Mouse (Mus musculus): ENCODE measurements around the gene Slc12a7. TPM values are rescaled to one million over a fixed set of nuclear protein-coding genes. Genes with fewer than 3 reads are reported as not detected.
"Not testable (repeated sequence)": the region's sequence is repeated elsewhere in the genome, so short reads cannot be mapped to it uniquely, and the experiment has no call there.

Gene Slc12a7
- 1 to 10 TPM; 4.3 to 7.4 (median 6.5) TPM for total RNA-seq (2022)

DNA sequence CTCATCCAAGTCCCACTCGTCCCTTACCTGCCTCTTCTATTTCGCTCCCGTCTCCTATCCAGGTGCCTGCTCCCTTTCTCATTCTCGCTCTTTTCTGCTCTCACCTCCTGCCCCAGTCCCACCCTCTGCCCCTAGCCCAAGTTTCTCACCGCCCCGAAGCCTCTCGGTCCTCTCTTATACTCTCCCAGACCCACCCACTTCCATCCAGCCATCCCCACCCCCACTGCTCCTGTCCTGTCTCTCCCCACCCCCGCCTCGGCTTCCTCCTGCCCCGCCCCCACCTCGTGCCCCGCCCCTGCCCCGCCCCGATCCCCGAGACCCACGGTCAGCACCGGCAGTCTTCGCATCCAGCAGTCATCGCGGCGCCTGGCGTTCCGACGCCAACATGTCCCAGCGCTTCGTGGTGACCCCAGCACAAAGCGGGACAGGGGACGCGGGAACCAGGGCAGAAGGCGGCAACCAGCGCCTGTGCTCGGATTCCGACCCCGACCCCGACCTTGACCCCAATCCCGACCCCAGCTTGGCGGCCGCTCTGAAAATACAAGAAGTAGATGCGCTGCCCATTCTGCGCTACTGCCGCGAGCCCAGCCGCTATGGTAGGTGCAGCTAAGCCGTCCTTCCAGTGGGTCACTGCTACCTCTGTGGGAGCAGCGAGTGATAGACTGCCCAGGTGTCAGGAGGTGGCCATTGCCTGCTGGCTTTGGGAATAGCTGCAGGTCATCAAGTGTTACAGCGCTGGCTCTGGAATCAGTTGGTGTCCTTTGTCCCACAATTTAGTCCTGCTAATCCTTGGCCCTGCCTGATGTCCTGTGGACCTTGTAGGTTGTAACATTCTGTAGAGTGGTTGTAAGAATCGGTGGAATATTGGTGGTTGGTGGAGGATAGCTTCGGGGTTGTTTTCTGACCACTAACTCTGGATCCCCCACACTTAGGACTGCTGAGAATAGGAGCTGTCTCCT is at the start of gene Slc12a7:
TSS of gene Slc12a7 (plus strand) at position 353 of the 959 bp plus-strand sequence.
- no peak for DNase-seq (ENCODE audit: low spot score in 2 of 2)

DNA sequence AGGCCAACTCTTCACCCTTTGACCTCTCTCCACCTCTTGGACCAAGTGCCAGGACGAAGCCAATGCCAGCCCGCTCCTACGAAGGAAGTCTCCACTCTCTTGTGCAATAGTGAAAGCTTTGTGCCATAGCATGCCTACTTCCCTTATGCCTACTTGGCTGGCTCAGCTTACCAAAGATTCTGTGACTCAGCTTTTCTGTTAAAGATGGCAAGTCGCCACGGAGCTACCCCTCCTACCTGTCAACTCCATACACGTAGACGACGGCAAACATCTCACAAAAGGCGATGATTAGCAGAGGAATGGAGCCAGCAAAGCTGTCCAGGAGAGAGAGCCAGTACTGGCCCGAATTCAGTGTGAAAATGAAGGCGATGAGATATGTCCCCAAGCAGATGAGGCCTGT is 49.2 kb upstream of the Slc12a7 start:
- peak; percentile 40 to 42 for DNase-seq (ENCODE audit: low spot score in 2 of 2)

DNA sequence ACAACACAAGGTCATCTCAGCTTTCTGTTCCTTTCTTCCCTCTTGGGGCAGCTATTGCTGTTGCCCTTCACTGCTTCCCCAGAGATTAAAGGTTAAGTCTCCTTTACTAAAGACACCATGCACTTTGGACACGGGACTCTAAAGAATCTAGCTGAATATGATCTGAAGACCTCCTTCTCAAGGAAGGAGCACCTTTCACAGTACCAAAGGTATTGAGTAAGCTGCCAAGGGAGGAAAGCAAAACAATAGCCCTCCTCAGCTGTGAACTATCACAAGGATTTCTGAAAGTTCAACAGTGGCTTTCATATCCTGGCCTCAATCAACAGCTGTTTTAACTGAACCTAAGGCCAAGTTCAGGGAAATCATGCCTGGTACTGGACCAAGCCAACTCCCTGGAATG is 48.5 kb upstream of the Slc12a7 start:
- no peak for DNase-seq (ENCODE audit: low spot score in 2 of 2)

DNA sequence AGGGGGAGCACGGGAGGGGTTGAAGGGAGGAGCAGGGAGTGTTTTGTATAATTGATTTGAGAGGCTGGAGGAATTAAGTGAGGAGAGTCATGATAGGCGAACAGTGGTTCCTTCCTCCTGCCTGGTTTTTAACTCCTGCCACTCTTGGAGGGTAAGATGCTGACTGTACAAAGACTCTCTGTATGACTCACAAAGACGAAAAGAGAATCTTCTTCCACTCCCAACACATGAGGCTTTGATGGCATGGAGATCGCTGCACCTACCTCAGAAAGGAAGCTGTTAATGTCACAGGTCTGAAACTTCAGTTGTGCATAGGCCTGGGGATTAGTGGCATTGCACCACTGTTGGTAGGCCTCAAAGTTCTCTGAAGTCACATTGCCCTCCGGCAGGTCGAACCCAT is 47.4 kb upstream of the Slc12a7 start:
- no peak for DNase-seq (ENCODE audit: low spot score in 2 of 2)

DNA sequence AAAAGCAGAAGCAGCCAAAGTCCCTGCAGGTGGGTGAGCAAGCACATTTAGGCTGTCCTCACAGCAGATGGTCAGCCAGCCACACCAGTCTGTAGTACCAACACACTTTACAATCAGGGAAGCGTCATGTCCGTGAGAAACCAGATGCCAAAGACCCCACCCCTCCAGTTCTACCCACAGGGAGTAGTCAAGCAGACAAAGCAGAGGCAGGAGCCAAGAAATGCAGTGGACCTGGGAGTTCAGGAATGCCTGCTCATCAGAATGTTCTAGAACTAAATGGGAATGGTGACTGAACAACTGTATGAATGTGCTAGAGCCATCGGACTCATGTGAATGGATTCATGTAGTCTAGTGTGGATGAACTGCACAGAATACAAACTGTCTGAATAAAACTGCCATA is 45.3 kb upstream of the Slc12a7 start:
- no peak for DNase-seq (ENCODE audit: low spot score in 2 of 2)

DNA sequence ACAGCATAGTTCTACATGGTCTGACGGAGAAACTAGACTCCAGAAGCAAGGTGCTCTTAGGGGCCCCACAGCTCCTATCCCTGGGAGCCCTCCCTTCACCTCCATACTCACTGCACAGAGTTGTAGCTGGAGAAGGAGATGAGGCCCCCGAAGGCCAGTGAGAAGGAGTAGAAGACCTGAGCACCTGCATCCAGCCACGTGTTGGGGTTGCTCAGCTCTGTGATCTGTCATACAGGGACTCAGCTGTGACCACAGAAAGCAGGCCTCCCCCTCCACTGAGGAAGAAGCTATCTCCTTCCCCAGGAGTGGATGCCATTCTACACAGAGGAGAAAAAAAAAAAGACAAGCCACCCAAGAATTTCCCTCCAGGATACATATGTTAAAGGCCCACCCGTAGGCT is 44.0 kb upstream of the Slc12a7 start:
- DNase-seq (ENCODE audit: low spot score in 2 of 2) = no peak

DNA sequence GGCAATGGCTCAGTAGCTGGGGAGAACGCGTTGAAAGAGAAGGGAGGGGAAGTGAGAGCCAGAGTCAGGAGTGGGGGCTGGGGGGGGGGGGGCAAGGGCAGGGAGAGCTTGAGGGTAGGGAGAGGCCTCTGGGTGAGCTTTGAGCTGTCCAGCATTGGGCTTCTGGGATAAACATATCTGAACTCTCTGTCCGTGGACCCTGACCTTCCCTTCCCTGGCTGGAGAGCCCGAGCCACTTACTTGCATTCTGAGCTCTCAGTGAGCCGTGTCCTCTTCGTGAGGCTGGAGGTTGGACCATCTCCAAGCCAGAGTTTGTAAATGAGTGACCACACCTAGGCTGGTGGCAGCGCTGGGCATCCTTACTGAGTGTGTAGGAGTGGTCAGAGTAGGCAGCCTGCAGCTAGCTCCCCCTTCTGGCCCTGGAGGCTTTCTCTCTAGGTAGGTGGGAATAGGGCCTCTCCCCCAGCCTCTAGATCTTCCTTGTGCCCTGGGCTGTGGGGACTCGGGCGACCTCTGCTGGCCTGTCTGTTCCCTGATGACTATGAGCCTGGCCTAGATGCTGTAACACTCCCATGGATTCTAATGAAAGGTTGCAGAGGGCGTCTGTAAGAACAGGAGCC is 40.5 kb upstream of the Slc12a7 start:
- DNase-seq (ENCODE audit: low spot score in 2 of 2) = peak; percentile 30 to 35

DNA sequence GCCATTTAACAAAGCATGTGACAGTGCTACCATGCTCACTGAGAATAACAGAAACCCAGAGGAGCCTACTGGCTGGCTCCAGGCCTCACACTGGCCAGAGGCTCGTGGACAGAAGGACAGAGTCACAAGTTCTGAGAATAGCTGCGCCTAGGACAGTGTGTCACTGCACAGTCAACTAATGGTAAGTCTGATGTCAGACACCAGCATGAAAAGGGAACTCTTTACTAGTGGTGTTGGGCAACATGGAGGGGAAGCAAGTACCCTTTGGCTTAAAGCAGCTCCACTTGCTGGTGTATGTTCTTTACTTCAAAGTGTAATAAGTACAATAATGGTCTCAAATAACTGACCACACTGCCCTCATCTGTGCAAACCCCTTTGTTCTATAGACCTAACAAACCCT is 39.6 kb upstream of the Slc12a7 start:
- no peak for DNase-seq (ENCODE audit: low spot score in 2 of 2)

DNA sequence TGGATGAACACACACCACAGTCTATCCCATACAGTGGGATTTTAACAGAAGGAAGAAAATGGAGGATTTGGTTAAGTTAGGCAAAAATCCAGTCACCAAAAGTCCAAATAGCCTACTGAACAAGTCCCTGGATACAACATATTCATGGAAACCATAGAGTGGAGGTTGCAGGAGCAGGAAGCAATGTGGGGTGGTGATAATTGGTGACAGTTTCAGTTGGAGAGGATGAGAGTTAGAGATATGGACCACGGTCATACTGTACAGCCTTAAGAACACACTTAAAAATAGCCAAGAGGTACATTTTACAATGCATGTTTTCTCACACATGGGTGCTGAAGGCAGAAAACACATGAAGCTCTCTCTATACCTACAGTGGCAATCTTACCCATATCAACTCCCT is 37.9 kb upstream of the Slc12a7 start:
- DNase-seq (ENCODE audit: low spot score in 2 of 2) = no peak

DNA sequence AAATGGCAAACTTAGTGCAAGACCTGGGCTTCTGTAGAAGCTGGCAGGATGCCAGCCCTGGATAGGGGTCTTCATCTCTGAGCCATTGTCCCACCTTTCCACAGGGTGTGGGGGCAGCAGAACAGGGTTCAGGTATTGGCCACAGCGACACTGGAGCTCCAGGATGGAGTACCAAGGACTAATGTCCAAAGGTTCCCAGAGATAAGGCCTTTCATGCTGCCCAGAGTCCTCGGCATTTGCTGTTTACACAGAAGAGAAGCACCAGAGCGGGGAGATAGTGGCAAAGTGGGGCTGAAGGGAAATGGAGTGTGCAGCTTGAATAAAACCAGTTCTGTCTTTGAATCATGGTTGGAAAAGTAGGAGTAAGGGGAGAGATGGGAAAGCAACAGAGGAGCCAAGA is 36.4 kb upstream of the Slc12a7 start:
- no peak for DNase-seq (ENCODE audit: low spot score in 2 of 2)

DNA sequence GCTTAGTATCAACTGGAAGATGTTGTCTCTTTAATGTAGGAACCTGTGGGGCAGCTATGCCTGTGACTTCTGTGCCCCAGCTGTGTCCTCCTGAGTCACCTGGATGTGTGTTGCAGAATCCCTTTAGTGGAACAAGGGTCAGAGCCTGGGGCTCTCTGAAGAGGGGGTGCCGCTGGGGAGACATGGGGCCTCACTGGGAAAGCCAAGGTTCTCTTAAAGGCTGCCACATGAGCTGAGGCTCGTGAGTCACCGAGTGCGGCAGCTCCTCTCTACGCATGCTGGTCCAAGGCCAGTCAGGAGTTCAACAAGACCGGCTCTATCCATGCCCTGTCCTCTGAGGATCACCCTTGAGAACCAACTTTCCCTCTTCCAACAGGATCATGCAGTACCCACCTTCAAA is 33.2 kb upstream of the Slc12a7 start:
- no peak for DNase-seq (ENCODE audit: low spot score in 2 of 2)

DNA sequence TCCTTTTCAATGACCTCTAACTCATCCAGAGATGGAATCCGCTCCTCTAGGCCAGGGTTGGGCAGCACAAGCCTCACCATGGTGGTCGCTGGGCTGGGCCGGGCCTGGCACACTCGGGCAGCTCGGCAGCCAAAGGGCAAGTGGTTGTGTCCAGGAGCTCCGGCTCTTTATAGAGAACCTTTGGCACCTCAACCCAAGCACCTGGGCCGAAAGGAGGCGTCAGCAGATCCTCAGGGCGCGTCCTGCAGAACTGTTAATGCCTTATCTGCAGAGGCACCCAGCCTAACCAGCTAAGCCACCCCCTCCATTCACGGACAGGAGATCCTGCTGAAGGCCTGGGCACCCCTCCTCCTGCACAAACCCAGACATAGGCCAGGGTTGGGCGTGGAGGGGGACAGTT is 32.3 kb upstream of the Slc12a7 start:
- no peak for DNase-seq (ENCODE audit: low spot score in 2 of 2)

DNA sequence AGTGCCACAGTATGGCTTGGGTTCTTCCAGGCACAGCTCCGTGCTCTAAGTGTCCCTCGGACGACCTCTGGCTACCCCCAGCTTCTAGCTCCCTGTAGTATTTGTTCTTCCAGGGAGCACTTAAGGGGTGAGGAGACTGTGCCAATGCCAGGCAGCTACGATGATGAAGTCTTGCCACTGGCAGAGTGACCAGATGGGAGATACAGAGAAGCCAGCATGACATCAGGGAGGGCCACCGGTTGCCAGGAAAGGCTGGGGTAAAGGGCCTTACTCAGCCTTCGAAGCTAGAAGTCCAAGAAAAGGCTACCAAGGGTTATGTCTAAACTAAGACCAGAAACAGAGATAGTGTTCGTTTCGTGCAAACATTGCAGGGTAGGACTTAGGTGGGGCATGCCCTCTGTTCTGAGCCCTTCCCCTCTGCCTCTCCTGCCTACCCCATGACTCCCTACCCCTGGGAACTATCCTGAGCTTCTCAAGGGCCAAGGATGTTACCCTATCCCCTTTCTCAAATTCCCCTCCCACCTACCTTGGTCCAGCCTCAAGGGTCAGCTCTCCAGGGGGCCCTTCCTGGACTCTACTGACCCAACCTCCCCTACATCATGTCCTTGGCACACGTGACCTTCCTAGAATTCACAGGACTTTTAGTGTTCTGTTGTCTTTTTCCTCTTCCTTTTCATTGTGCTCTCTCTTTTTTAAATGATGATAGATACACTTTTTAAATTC is 31.6 kb upstream of the Slc12a7 start:
- no peak for DNase-seq (ENCODE audit: low spot score in 2 of 2)

DNA sequence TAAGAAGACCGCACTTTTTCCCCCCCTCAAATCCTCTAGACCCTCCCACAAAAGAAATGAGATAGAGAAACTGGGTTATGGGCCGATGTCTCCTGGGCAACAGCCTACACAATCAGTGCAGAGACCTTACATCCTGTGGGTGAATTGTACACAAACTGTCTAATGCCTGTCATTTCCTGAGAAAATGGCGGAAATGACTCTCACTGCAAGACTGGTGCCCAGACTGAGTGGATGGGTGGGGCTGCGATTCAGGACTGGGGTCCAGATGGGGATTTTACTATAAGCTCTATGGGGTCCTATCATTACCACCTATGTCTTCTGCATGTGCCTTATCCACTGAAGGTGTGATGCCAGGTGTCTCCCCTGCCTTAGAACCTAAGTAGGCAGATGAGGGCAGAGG is 30.1 kb upstream of the Slc12a7 start:
- DNase-seq (ENCODE audit: low spot score in 2 of 2) = no peak

DNA sequence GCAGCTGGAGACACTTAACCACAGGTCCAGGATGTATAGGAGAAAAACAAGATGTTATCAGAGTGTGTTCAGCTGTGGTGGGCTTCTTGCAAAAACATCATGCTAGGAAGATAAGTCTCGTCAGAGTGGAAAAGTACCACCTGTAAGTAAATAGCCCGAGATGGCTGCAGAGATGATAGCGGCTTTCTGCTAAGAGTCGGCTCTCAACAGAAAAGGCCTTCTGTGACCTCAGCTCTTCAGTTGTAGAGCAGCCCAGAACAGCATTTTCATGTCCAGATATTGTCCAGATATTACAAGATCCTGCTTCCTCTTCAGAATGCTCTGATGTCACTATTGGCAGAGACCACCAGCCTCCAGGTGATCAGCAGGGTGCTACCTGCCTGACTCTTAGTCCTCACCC is 29.4 kb upstream of the Slc12a7 start:
- not testable (repeated sequence) for DNase-seq (ENCODE audit: low spot score in 2 of 2)

DNA sequence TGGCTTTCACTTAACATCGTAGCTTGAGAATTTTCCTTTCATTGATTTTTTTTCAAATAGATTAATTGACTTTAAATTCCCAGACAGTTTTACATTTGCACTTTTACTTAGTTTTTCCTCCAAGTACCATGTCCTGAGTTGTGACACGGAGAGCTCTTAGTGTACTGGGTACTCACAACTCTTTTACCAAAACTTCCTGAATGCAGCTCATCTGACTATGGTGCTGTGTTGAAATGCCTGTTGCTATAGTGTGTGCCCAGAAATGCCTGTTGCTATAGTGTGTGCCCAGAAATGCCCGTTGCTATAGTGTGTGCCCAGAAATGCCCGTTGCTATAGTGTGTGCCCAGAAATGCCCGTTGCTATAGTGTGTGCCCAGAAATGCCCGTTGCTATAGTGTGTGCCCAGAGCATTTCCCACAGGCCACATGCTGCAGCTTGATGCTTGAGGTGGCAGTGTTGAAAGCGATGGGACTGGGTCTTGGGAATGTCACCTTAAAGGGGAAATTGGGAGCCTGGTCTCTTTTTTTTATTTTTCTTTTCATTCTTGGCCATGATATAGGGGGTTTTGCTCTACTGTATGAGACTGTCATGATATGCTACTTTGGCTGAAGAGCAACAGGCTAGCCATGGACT is 28.1 kb upstream of the Slc12a7 start, which contains the start of gene Slc6a19:
TSS of gene Slc6a19 (minus strand) at position 172 of the 632 bp plus-strand sequence.
- DNase-seq (ENCODE audit: low spot score in 2 of 2) = no peak

DNA sequence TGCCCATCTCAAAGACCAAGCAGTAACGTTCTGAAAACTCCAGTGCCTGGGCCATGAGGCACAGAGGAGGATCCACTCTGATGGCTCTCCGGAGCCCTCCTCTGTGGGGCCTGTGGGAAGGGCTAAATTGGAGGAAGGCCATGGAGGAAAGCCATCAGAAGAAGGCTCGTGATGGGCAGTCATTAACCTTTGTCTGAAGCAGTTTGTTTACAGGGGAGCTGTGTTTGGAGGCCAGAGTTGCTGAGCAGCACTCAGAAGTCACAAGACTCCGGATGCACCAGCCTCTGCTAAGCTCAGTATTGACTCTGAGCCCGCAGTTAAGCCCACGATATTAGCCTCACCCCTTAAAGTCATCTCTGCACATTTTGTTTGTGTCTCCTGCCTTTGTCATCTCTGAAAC is 23.4 kb upstream of the Slc12a7 start:
- DNase-seq (ENCODE audit: low spot score in 2 of 2) = no peak

DNA sequence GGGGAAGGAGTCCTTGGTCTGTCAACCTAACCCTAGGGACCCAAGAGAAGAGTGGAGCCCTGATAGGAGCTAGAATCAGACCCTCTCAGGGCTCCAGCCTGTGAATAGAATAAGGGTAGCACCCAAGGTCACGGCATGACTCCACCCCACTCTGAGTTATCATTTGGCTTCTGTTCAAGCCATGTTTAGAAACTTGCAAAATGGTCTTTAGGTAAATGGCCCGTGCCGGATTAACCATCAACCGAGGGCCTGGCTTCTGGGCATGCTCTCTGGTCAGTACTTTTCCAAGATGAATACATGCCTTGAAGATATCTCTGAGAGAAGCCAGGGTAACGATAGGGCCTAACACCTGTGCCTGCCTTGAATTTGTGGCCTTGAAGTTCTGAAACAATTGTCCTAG is 21.7 kb upstream of the Slc12a7 start:
- no peak for DNase-seq (ENCODE audit: low spot score in 2 of 2)

DNA sequence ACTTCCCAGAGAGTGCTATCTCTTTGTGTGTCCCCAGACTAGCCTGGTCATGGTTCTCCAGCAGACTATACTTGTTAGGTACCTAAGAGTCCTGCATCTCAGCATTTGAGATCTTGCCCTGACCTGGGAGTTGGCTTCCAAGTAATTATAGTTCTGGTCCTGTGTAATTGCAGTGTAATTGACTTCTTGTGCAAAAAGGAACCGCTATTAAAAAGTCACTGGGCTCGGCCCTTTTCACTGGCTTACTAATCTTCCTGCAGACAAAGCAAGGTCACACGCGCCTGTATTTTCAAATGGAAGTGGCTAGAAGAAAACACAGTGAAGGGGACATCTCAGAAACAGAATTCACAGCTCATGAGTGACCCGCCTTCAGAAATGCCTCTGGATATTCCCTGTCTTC is 21.1 kb upstream of the Slc12a7 start:
- DNase-seq (ENCODE audit: low spot score in 2 of 2) = no peak

DNA sequence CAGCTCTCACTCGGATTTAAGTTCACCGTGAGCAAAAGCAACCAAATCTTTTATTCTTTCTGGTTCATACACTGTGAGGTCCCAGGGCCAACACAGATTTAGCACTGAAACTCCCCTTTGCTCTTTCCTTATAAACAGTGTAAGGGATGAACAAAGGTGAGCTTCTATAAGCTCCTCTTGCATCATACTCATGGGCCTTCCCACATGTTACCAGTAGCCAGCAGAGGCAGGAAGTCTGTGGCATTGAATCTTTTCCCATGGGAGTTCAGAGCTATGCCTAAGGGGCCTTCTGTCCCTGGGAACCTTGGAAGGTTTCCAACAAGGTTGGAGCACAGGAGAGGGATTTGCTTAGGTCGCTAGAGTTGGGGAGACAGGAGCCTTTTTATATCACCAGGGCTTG is 20.7 kb upstream of the Slc12a7 start:
- no peak for DNase-seq (ENCODE audit: low spot score in 2 of 2)

DNA sequence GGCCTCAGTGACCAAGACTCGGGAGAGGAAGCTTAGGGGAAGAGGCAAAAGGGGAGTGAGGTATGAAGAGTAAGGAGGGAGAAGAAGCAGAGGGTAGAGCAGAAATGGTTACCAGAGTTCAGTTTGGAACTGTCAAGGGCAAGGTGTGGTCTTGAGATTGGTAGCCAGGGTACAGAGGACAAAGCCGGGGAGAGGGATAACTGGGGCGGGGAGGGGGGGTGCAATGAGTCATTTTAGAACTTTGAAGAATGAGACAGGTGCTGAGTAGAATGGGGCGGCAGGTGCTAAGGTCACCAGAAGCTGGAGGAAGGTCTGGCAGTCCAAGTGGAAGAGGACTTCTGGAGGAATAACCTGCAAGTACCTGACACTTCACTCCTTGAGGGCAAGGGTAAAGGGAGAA is 19.7 kb upstream of the Slc12a7 start:
- no peak for DNase-seq (ENCODE audit: low spot score in 2 of 2)

DNA sequence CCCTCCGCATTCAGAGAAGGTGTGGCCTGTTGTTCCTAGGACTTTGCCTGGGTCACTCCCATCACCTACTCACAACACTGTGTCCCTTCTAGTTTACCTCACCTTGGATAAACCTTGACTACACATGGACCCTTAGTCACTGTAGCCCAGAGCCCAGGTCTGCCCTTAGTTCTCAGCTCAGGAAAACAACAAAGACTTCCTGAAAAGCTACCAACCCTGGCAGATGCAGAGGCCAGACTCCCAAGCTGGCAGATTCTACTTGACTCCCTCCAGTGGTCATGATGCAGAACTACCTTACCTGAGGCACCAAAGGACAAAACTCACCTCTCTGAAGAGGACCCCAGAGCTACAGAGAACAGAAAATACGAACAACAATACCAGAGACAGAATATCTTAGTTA is 18.9 kb upstream of the Slc12a7 start:
- no peak for DNase-seq (ENCODE audit: low spot score in 2 of 2)
